14 mouse cellular contexts compared by ENCODE assay signal in the genomic region with DNA sequence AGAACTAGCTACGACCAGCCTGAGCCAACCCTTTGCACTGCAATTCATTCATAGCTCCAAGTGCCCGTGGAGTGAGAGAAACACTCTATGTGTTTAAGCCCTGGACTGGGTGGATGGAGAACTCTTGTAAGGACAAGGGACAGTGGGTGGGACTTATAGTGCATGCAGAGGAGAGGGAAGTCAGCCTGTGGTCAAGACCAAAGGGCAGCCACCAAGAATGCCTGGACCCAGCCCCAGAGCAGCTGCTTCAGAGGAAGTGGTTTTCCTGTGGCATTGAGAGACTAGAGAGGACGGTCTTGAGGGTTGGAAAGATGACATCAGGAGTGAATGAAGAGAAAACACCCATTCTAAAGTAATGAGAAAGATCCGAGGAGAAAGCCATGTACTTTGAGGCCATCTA. TPM values are rescaled to one million over a fixed set of nuclear protein-coding genes. Genes with fewer than 3 reads are reported as not detected.
DNase-seq lines count a peak whose midpoint lies in the region; ATAC-seq lines count a peak whose summit lies in the region.
"Had no signal": no experiment of that assay in that cellular context is flagged by ENCODE, and none has a peak within 500 bp of the region (broad histone marks: within the 10 kb centered on the region; RNA-seq: fewer than 3 reads in every experiment).

No protein-coding gene starts in this region.

- H3K4me3 ChIP-seq in liver, embryonic 12.5 days: no peak overlapping the region

- WGBS in liver, embryonic 12.5 days (ENCODE audit: insufficient replicate concordance): 23% methylated on average over 4 of the region's 4 CpGs

- no peaks in the 10 kb centered on the region for H3K9me3 ChIP-seq in liver, embryonic 12.5 days (replicated peaks)

- H3K4me2 ChIP-seq in liver, embryonic 12.5 days: no peak overlapping the region

- peaks cover 13% of the 10 kb centered on the region for H3K27me3 ChIP-seq in liver, embryonic 12.5 days (replicated peaks)

- DNase-seq in adrenal gland, adult (ENCODE audit: inconsistent age in 2 of 2, low spot score in 1 of 2): peak; percentile 21 to 33
- DNase-seq in adrenal gland, adult 18-20 months (ENCODE audit: low spot score in 2 of 2): no peak
- peak; percentile 69 for DNase-seq in layer of hippocampus, adult 9-11 months
- DNase-seq in layer of hippocampus, postnatal 10 days (ENCODE audit: low spot score in 2 of 2): no peak
- DNase-seq in right cerebral cortex, postnatal 25 days: no peak
- DNase-seq: cerebellum, adult 9-11 months; layer of hippocampus, postnatal 36 days had no signal

- no peaks in the 10 kb centered on the region for H3K36me3 ChIP-seq in liver, embryonic 12.5 days

- H3K27ac ChIP-seq in liver, embryonic 12.5 days: no peak overlapping the region

- peaks cover 47% of the 10 kb centered on the region for H3K4me1 ChIP-seq in liver, embryonic 12.5 days

- H3K9ac ChIP-seq in liver, embryonic 12.5 days: no peak overlapping the region

- ATAC-seq in liver, embryonic 12.5 days: 0 out of 2 replicates have a peak, but pooled peaks have one; percentile 30
- ATAC-seq in neutrophil, adult 5-6 weeks (ENCODE audit: extremely low read depth, insufficient number of reproducible peaks, low FRiP score, poor library complexity, severe bottlenecking): peak; percentile 72; the same call in 1 of the 2 replicates
- no peak for ATAC-seq in cerebellum, adult (ENCODE audit: insufficient number of reproducible peaks, low FRiP score, low TSS enrichment)

RNA-seq across cellular contexts. Expression of a gene that starts 5.2 kb away (rescaled TPM):
- total RNA-seq in adrenal gland, adult 18-20 months (2021): 1 to 10 TPM; 1.6 to 3.0 TPM
- 1 to 10 TPM; 1.2 to 3.0 TPM for total RNA-seq in layer of hippocampus, postnatal 10 days (2021)
- polyA plus RNA-seq in liver, embryonic 12.5 days (2016; fragmentation: Nextera tagmentation; extraction: Ambion mirVana): 3.9 and 4.0 TPM in 2 replicates
- total RNA-seq in neutrophil, adult 5-6 weeks (2017): 110 and 128 TPM in 2 replicates

RNA-seq across cellular contexts. Expression of a gene that starts 33.1 kb away (rescaled TPM):
- not detected for total RNA-seq in adrenal gland, adult 18-20 months (2021)
- total RNA-seq in layer of hippocampus, postnatal 10 days (2021): not detected
- polyA plus RNA-seq in liver, embryonic 12.5 days (2016; fragmentation: Nextera tagmentation; extraction: Ambion mirVana): not detected in 2 replicates
- not detected in 2 replicates for total RNA-seq in neutrophil, adult 5-6 weeks (2017)
- total RNA-seq: heart, postnatal 14 days; layer of hippocampus, postnatal 36 days had no signal
- polyA plus RNA-seq: lung, embryonic 16.5 days; neural tube, embryonic 14.5 days; stomach, embryonic 14.5 days had no signal

RNA-seq across cellular contexts. Expression of a gene that starts 50.5 kb away (rescaled TPM):
- total RNA-seq in adrenal gland, adult 18-20 months (2021): not detected
- total RNA-seq in layer of hippocampus, postnatal 10 days (2021): under 1 TPM in 1 of 2 experiments, not detected in 1; 0.16 TPM
- not detected in 2 replicates for polyA plus RNA-seq in liver, embryonic 12.5 days (2016; fragmentation: Nextera tagmentation; extraction: Ambion mirVana)
- total RNA-seq in neutrophil, adult 5-6 weeks (2017): not detected in 2 replicates
- total RNA-seq: heart, postnatal 14 days; layer of hippocampus, postnatal 36 days had no signal
- polyA plus RNA-seq: lung, embryonic 16.5 days; stomach, embryonic 14.5 days had no signal

Comparison
In these comparisons a context has a peak if more than half of its experiments do, and no peak if none do; other contexts are left out.
1. DNase-seq: peak in adrenal gland, adult (2 of 2) and layer of hippocampus, adult 9-11 months (single experiment); none in adrenal gland, adult 18-20 months (0 of 2), layer of hippocampus, postnatal 10 days (0 of 2) and right cerebral cortex, postnatal 25 days (single experiment).
2. RNA of a gene that starts 5.2 kb away (total RNA-seq): 110 to 128 TPM in neutrophil, adult 5-6 weeks; 1.6 to 3.0 TPM in adrenal gland, adult 18-20 months and 1.2 to 3.0 TPM in layer of hippocampus, postnatal 10 days; every median in the first group is over 10 times any median in the second.